In the genomic region with DNA sequence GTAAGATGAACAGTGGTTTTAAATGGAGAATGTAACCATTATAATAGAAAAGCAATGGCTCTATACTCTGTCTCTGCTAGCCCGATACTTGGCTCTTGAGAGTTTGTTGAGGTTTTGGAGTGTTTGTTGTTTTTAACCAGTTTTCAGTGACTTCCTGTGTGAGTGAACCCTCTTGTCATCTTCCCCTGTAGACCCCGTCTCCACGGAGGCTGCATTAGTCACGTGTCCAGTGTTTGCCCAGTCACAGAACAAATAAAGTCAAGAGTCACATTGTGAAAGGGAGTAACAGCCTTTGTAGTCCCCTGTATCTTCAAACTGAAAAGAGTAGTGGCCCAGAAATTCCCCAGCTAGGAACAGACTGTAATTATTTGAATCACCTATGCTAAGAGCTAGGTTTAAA, we compare ENCODE assay signal across 28 mouse cellular contexts. TPM values are rescaled to one million over a fixed set of nuclear protein-coding genes. Genes with fewer than 3 reads are reported as not detected.
DNase-seq lines count a peak whose midpoint lies in the region; ATAC-seq and TF ChIP-seq lines count a peak whose summit lies in the region.
"Had no signal": no experiment of that assay in that cellular context is flagged by ENCODE, and none has a peak within 500 bp of the region (broad histone marks: within the 10 kb centered on the region; RNA-seq: fewer than 3 reads in every experiment).

No protein-coding gene starts in this region.

- TF ChIP-seq POLR2A in lung, adult 2 months (IDR thresholded peaks at IDR 0.05; ENCODE audit: borderline replicate concordance, extremely low read depth, low read depth, low read length), result no peak

- 15% methylated on average over 4 of the region's 4 CpGs for WGBS in lung, adult 2 months
- 5% methylated on average over 4 of the region's 4 CpGs for WGBS in lung, embryonic 15.5 days
- 46% methylated on average over 4 of the region's 4 CpGs for WGBS in neural tube, embryonic 15.5 days
- WGBS in hindbrain, embryonic 13.5 days, result 47% methylated on average over 4 of the region's 4 CpGs

- H3K4me3 ChIP-seq in lung, adult 2 months (replicated peaks; ENCODE audit: extremely low read depth, low read depth, low read length), result no peak overlapping the region
- no peak overlapping the region for H3K4me3 ChIP-seq in lung, embryonic 15.5 days
- H3K4me3 ChIP-seq in neural tube, embryonic 15.5 days (replicated peaks), result no peak overlapping the region
- H3K4me3 ChIP-seq in hindbrain, embryonic 13.5 days, result no peak overlapping the region
- H3K4me3 ChIP-seq: forebrain, embryonic 10.5 days; forebrain, embryonic 13.5 days; heart, adult 2 months; heart, embryonic 10.5 days; heart, embryonic 13.5 days; hindbrain, embryonic 12.5 days had no signal

- no peak overlapping the region for H3K4me2 ChIP-seq in lung, embryonic 15.5 days
- H3K4me2 ChIP-seq in neural tube, embryonic 15.5 days, result no peak overlapping the region
- no peak overlapping the region for H3K4me2 ChIP-seq in hindbrain, embryonic 13.5 days
- H3K4me2 ChIP-seq: forebrain, embryonic 13.5 days; heart, embryonic 13.5 days; hindbrain, embryonic 12.5 days had no signal

- no peaks in the 10 kb centered on the region for H3K27me3 ChIP-seq in lung, embryonic 15.5 days
- H3K27me3 ChIP-seq in neural tube, embryonic 15.5 days (replicated peaks), result no peaks in the 10 kb centered on the region
- H3K27me3 ChIP-seq in hindbrain, embryonic 13.5 days, result peaks cover 5% of the 10 kb centered on the region; the same call in 1 of the 2 replicates
- H3K27me3 ChIP-seq: forebrain, embryonic 13.5 days; hindbrain, embryonic 12.5 days had no signal

- TF ChIP-seq CTCF in lung, adult 2 months (IDR thresholded peaks at IDR 0.05; ENCODE audit: insufficient read depth, low read length), result no peak

- H3K4me1 ChIP-seq in lung, adult 2 months (ENCODE audit: control insufficient read depth, insufficient read depth, low read length), result no peaks in the 10 kb centered on the region
- peaks cover 4% of the 10 kb centered on the region for H3K4me1 ChIP-seq in lung, embryonic 15.5 days
- peaks cover 7% of the 10 kb centered on the region for H3K4me1 ChIP-seq in neural tube, embryonic 15.5 days
- H3K4me1 ChIP-seq in hindbrain, embryonic 13.5 days (replicated peaks), result peaks cover 4% of the 10 kb centered on the region
- H3K4me1 ChIP-seq: heart, embryonic 10.5 days; hindbrain, embryonic 12.5 days had no signal

- peak; percentile 34 to 69 for DNase-seq in lung, adult 18-20 months
- no peak for DNase-seq in lung, adult 2 months
- DNase-seq in lung, postnatal 10 days, result peak; percentile 10
- peak; percentile 55 for DNase-seq in lung, postnatal 36 days
- DNase-seq in kidney, adult 9 months, result no peak
- DNase-seq: adrenal gland, adult 8-10 months; adrenal gland, postnatal 25 days; cerebellum, adult 18-20 months; cerebellum, adult 9-11 months; cerebellum, postnatal 25 days; gastrocnemius, postnatal 10 days; gastrocnemius, postnatal 36 days; heart, adult 2 months; heart, postnatal 14 days had no signal

- no peak overlapping the region for H3K9ac ChIP-seq in lung, embryonic 15.5 days
- no peak overlapping the region for H3K9ac ChIP-seq in neural tube, embryonic 15.5 days (replicated peaks)
- no peak overlapping the region for H3K9ac ChIP-seq in hindbrain, embryonic 13.5 days
- H3K9ac ChIP-seq: forebrain, embryonic 13.5 days; heart, embryonic 13.5 days; hindbrain, embryonic 12.5 days had no signal

- peak; percentile 71; the same call in 1 of the 2 replicates for ATAC-seq in lung, embryonic 15.5 days (ENCODE audit: borderline replicate concordance, extremely low read depth, low FRiP score, low TSS enrichment)
- no peak for ATAC-seq in neural tube, embryonic 15.5 days (ENCODE audit: low FRiP score)
- no peak for ATAC-seq in hindbrain, embryonic 13.5 days (ENCODE audit: low FRiP score)
- ATAC-seq: activated CD4-positive, CD25-positive, alpha-beta regulatory T cell, adult 4 months; forebrain, embryonic 13.5 days; forebrain, embryonic 16.5 days; hindbrain, embryonic 16.5 days had no signal

- no peaks in the 10 kb centered on the region for H3K36me3 ChIP-seq in lung, embryonic 15.5 days
- no peaks in the 10 kb centered on the region for H3K36me3 ChIP-seq in neural tube, embryonic 15.5 days
- H3K36me3 ChIP-seq in hindbrain, embryonic 13.5 days, result no peaks in the 10 kb centered on the region
- H3K36me3 ChIP-seq: forebrain, embryonic 10.5 days; heart, embryonic 10.5 days; heart, embryonic 13.5 days; hindbrain, embryonic 12.5 days had no signal

- H3K9me3 ChIP-seq in lung, embryonic 15.5 days, result no peaks in the 10 kb centered on the region
- no peaks in the 10 kb centered on the region for H3K9me3 ChIP-seq in neural tube, embryonic 15.5 days (replicated peaks)
- H3K9me3 ChIP-seq in hindbrain, embryonic 13.5 days, result no peaks in the 10 kb centered on the region
- H3K9me3 ChIP-seq: forebrain, embryonic 10.5 days; forebrain, embryonic 13.5 days; heart, embryonic 10.5 days; heart, embryonic 13.5 days; hindbrain, embryonic 12.5 days had no signal

- no peak overlapping the region for H3K27ac ChIP-seq in lung, embryonic 15.5 days
- H3K27ac ChIP-seq in neural tube, embryonic 15.5 days (replicated peaks), result no peak overlapping the region
- no peak overlapping the region for H3K27ac ChIP-seq in hindbrain, embryonic 13.5 days
- H3K27ac ChIP-seq: forebrain, embryonic 10.5 days; forebrain, embryonic 13.5 days; heart, adult 2 months; heart, embryonic 10.5 days; heart, embryonic 13.5 days; hindbrain, embryonic 12.5 days had no signal

RNA-seq across cellular contexts. Expression of a gene that starts 5.5 kb away (rescaled TPM):
- not detected in 2 replicates for polyA plus RNA-seq in lung, adult 2 months (2012; rRNA removed)
- not detected in 2 replicates for polyA plus RNA-seq in lung, embryonic 15.5 days (2015; fragmentation: Nextera tagmentation; extraction: Ambion mirVana)
- 0.27 TPM in 1 of 2 replicates, not detected in the other for polyA plus RNA-seq in neural tube, embryonic 15.5 days (2015; fragmentation: Nextera tagmentation; extraction: Ambion mirVana)
- not detected in 2 replicates for polyA plus RNA-seq in hindbrain, embryonic 13.5 days (2015; fragmentation: Nextera tagmentation; extraction: Ambion mirVana)
- polyA plus RNA-seq: activated CD4-positive, CD25-positive, alpha-beta regulatory T cell, adult 4 months; brain, embryonic 14.5 days; embryonic facial prominence, embryonic 11.5 days; embryonic facial prominence, embryonic 14.5 days; forebrain, embryonic 10.5 days; forebrain, embryonic 13.5 days; forebrain, embryonic 16.5 days; heart, adult 2 months; heart, embryonic 10.5 days; heart, embryonic 13.5 days; hindbrain, embryonic 12.5 days; hindbrain, embryonic 16.5 days had no signal

Comparison
In these comparisons a context has a peak if more than half of its experiments do, and no peak if none do; other contexts are left out.
1. DNase-seq: peak in lung, adult 18-20 months (2 of 2), lung, postnatal 10 days (single experiment) and lung, postnatal 36 days (single experiment); none in lung, adult 2 months (single experiment) and kidney, adult 9 months (single experiment).